ENCODE assay signal across 7 mouse cellular contexts in the genomic region with DNA sequence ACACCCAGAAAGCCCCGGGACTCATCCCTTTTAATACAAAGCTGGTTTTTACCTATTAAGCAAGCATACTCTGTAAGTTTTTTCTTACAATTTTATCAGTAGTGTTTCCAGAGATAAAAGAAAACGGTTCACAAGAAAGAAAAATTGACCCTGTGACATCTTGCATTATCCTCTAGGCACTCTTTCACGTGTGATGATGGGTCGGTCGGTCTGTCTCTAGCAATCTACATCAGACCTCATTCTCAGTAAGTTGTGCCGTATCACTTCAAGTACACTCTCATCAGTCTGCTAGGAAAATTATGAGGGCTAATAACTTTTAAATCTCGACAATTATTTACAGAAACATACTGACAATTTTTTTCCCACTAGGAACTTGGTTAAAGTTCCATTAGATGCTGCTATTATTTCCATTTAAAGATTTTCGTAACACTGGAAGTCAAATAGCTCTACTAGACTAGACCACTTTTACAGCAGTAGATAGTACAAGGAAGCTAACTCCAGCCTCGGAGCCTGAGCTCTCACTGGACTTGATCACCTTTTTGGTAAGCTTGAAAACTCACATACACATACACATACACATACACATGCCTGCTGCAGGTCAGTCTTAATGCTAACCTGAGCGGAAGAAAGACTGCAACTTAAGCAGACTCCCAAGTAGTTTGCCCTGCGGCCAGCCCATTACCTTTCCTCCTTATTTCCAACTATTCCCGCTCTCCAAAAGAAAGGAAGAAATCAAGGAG. TPM values are rescaled to one million over a fixed set of nuclear protein-coding genes. Genes with fewer than 3 reads are reported as not detected.
DNase-seq lines count a peak whose midpoint lies in the region; ATAC-seq lines count a peak whose summit lies in the region.

No protein-coding gene starts in this region.

- H3K4me2 ChIP-seq in neural tube, embryonic 11.5 days (ENCODE audit: low read depth): peak overlapping the region; percentile 67
- peak overlapping the region; percentile 55 for H3K4me2 ChIP-seq in embryonic facial prominence, embryonic 12.5 days (replicated peaks)
- peak overlapping the region; percentile 63 for H3K4me2 ChIP-seq in intestine, embryonic 15.5 days (replicated peaks)

- no peak overlapping the region for H3K27ac ChIP-seq in neural tube, embryonic 11.5 days (ENCODE audit: low read depth, low read length)
- H3K27ac ChIP-seq in embryonic facial prominence, embryonic 12.5 days: peak overlapping the region; percentile 88; the same call in 1 of the 2 replicates
- H3K27ac ChIP-seq in intestine, embryonic 15.5 days: 0 out of 2 replicates have a peak overlapping the region, but pooled peaks have one; percentile 82
- H3K27ac ChIP-seq in midbrain, embryonic 10.5 days (replicated peaks): peak overlapping the region; percentile 96

- peak overlapping the region; percentile 73 for H3K4me3 ChIP-seq in neural tube, embryonic 11.5 days (ENCODE audit: low read depth, low read length)
- peak overlapping the region; percentile 98 for H3K4me3 ChIP-seq in embryonic facial prominence, embryonic 12.5 days
- H3K4me3 ChIP-seq in intestine, embryonic 15.5 days (replicated peaks): peak overlapping the region; percentile 81
- H3K4me3 ChIP-seq in midbrain, embryonic 10.5 days: peak overlapping the region; percentile 98

- peaks cover 9% of the 10 kb centered on the region for H3K4me1 ChIP-seq in neural tube, embryonic 11.5 days (ENCODE audit: control insufficient read depth, insufficient read depth, low read length)
- H3K4me1 ChIP-seq in embryonic facial prominence, embryonic 12.5 days: peaks cover 15% of the 10 kb centered on the region
- peaks cover 4% of the 10 kb centered on the region for H3K4me1 ChIP-seq in intestine, embryonic 15.5 days (replicated peaks)
- H3K4me1 ChIP-seq in midbrain, embryonic 10.5 days: peaks cover 17% of the 10 kb centered on the region

- H3K9me3 ChIP-seq in neural tube, embryonic 11.5 days (ENCODE audit: control insufficient read depth, low read length): no peaks in the 10 kb centered on the region
- H3K9me3 ChIP-seq in embryonic facial prominence, embryonic 12.5 days: no peaks in the 10 kb centered on the region
- no peaks in the 10 kb centered on the region for H3K9me3 ChIP-seq in intestine, embryonic 15.5 days
- H3K9me3 ChIP-seq in midbrain, embryonic 10.5 days (replicated peaks): no peaks in the 10 kb centered on the region

- no peak for ATAC-seq in neural tube, embryonic 11.5 days (ENCODE audit: insufficient read depth, low FRiP score, low TSS enrichment)
- ATAC-seq in embryonic facial prominence, embryonic 12.5 days (ENCODE audit: insufficient number of reproducible peaks, insufficient read depth, low FRiP score, low TSS enrichment): 0 out of 2 replicates have a peak, but pooled peaks have one; percentile 39
- 0 out of 2 replicates have a peak, but pooled peaks have one; percentile 7 for ATAC-seq in intestine, embryonic 15.5 days

- WGBS in neural tube, embryonic 11.5 days: 17% methylated on average over 12 of the region's 12 CpGs
- WGBS in embryonic facial prominence, embryonic 12.5 days: 13% methylated on average over 12 of the region's 12 CpGs
- 7% methylated on average over 12 of the region's 12 CpGs for WGBS in intestine, embryonic 15.5 days
- 28% methylated on average over 12 of the region's 12 CpGs for WGBS in midbrain, embryonic 10.5 days

- H3K9ac ChIP-seq in neural tube, embryonic 11.5 days (ENCODE audit: low read length): peak overlapping the region; percentile 88
- H3K9ac ChIP-seq in embryonic facial prominence, embryonic 12.5 days: peak overlapping the region; percentile 98
- peak overlapping the region; percentile 93 for H3K9ac ChIP-seq in intestine, embryonic 15.5 days

- H3K36me3 ChIP-seq in neural tube, embryonic 11.5 days (ENCODE audit: control insufficient read depth, insufficient read depth, low read length): peaks cover 2% of the 10 kb centered on the region; the same call in 1 of the 2 replicates
- H3K36me3 ChIP-seq in embryonic facial prominence, embryonic 12.5 days: peaks cover 11% of the 10 kb centered on the region
- peaks cover 8% of the 10 kb centered on the region; the same call in 1 of the 2 replicates for H3K36me3 ChIP-seq in intestine, embryonic 15.5 days
- peaks cover 25% of the 10 kb centered on the region for H3K36me3 ChIP-seq in midbrain, embryonic 10.5 days

- no peak for DNase-seq in neural tube, embryonic 11.5 days (ENCODE audit: low spot score)
- no peak for DNase-seq in neural tube, embryonic 10.5 days (ENCODE audit: extremely low spot score, low spot score)
- no peak for DNase-seq in midbrain, embryonic 10.5 days (ENCODE audit: low spot score)
- DNase-seq in thymus, postnatal 4 days: no peak
- no peak for DNase-seq in gastrocnemius, postnatal 4 days (ENCODE audit: low spot score in 2 of 2)

- no peaks in the 10 kb centered on the region for H3K27me3 ChIP-seq in neural tube, embryonic 11.5 days (ENCODE audit: control insufficient read depth, insufficient read depth, low read length)
- H3K27me3 ChIP-seq in embryonic facial prominence, embryonic 12.5 days: no peaks in the 10 kb centered on the region
- H3K27me3 ChIP-seq in intestine, embryonic 15.5 days (replicated peaks): no peaks in the 10 kb centered on the region
- H3K27me3 ChIP-seq in midbrain, embryonic 10.5 days (ENCODE audit: low read depth, poor library complexity, severe bottlenecking): no peaks in the 10 kb centered on the region

RNA-seq across cellular contexts. Expression of gene Tex10, which starts 1.0 kb away (rescaled TPM):
- 70.6 and 81.1 TPM in 2 replicates for polyA plus RNA-seq in neural tube, embryonic 11.5 days (2014; fragmentation: Nextera tagmentation; extraction: Ambion mirVana)
- 63.8 and 70.9 TPM in 2 replicates for polyA plus RNA-seq in embryonic facial prominence, embryonic 12.5 days (2016; fragmentation: Nextera tagmentation; extraction: Ambion mirVana)
- polyA plus RNA-seq in intestine, embryonic 15.5 days (2015; fragmentation: Nextera tagmentation; extraction: Ambion mirVana): 45.7 and 50.5 TPM in 2 replicates
- polyA plus RNA-seq in midbrain, embryonic 10.5 days (2016; fragmentation: Nextera tagmentation; extraction: Ambion mirVana): 67.3 and 68.0 TPM in 2 replicates
- 10 to 100 TPM; 15.2 to 19.3 TPM for total RNA-seq in gastrocnemius, postnatal 4 days (2021)
